Mouse (Mus musculus): Measurements from ENCODE around the gene Hoxc11. TPM values are rescaled to one million over a fixed set of nuclear protein-coding genes. Genes with fewer than 3 reads are reported as not detected.

Hoxc11 gene
- polyA plus RNA-seq, 1 experiment from 2014 or later, result not detected

DNA sequence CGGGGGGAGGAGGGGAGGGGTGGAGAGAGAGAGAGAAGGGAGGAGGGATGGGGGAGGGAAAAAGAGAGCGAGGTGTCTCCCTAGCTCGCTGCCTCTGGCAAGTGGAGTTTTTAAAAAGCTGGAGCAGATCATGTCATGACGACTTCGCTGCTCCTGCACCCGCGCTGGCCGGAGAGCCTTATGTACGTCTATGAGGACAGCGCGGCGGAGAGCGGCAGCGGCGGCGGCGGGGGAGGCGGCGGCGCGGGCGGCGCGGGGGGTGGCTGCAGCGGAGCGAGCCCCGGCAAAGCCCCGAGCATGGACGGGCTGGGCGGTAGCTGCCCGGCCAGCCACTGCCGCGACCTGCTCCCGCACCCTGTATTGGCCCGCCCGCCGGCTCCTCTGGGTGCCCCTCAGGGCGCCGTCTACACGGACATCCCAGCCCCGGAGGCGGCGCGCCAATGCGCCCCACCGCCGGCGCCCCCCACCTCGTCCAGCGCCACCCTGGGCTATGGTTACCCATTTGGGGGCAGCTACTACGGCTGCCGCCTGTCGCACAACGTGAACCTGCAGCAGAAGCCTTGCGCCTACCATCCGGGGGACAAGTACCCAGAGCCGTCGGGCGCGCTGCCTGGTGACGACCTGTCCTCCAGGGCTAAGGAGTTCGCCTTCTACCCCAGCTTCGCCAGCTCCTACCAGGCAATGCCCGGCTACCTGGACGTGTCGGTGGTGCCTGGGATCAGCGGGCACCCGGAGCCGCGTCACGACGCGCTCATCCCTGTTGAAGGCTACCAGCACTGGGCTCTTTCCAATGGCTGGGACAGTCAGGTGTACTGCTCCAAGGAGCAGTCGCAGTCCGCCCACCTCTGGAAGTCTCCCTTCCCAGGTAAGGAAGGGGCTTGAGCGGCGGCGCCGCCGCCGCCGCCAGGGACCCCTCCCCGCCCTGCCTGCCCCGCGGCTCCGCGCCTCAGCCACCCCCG lies 32.9 kb upstream of the Hoxc11 start, which contains the start of gene Hoxc13:
Gene Hoxc13 (plus strand): TSS at position 51 of the 959 bp plus-strand sequence.
- WGBS (ENCODE audit: insufficient replicate concordance), result 3% methylated on average over 84 of the region's 88 CpGs
- Histone ChIP-seq H3K4me3 (replicated peaks) (no peak within 1 kb of the TSS), H3K4me1 (replicated peaks) (no peaks in the 10 kb centered on the region), H3K9me3 (replicated peaks) (no peaks in the 10 kb centered on the region), H3K27me3 (peaks cover 99% of the 10 kb centered on the region), H3K27ac (no peak within 1 kb of the TSS), H3K9ac (no peak within 1 kb of the TSS), H3K4me2 (no peak within 1 kb of the TSS), H3K36me3 (no peaks in the 10 kb centered on the region)
- no peak for ATAC-seq (ENCODE audit: low read depth)
- DNase-seq, result no peak

GRCm38 (mm10) chr15:102922012-102922362 lies 32.2 kb upstream of the Hoxc11 start:
- 2% methylated on average over 24 of the region's 24 CpGs for WGBS (ENCODE audit: insufficient replicate concordance)
- H3K27me3 ChIP-seq, result peaks cover 99% of the 10 kb centered on the region
- H3K36me3 ChIP-seq, result no peaks in the 10 kb centered on the region
- no peak overlapping the region for H3K9ac ChIP-seq
- no peaks in the 10 kb centered on the region for H3K4me1 ChIP-seq (replicated peaks)
- no peak overlapping the region for H3K4me2 ChIP-seq
- no peak for ATAC-seq (ENCODE audit: low read depth)
- H3K4me3 ChIP-seq (replicated peaks), result no peak overlapping the region
- no peak overlapping the region for H3K27ac ChIP-seq
- H3K9me3 ChIP-seq (replicated peaks), result no peaks in the 10 kb centered on the region
- no peak for DNase-seq

- WGBS (ENCODE audit: insufficient replicate concordance), result 12% methylated on average over 6 of the region's 6 CpGs
- no peak overlapping the region for H3K4me3 ChIP-seq (replicated peaks)
- H3K9me3 ChIP-seq (replicated peaks), result no peaks in the 10 kb centered on the region
- ATAC-seq (ENCODE audit: low read depth) (no peak), DNase-seq (no peak)
- H3K27ac ChIP-seq, result no peak overlapping the region
- H3K9ac ChIP-seq, result no peak overlapping the region
- H3K27me3 ChIP-seq, result peaks cover 99% of the 10 kb centered on the region
- no peaks in the 10 kb centered on the region for H3K4me1 ChIP-seq (replicated peaks)
- no peaks in the 10 kb centered on the region for H3K36me3 ChIP-seq
- H3K4me2 ChIP-seq, result no peak overlapping the region
These were observed 31.4 kb upstream of the Hoxc11 start for GRCm38 (mm10) chr15:102922636-102923500.

DNA sequence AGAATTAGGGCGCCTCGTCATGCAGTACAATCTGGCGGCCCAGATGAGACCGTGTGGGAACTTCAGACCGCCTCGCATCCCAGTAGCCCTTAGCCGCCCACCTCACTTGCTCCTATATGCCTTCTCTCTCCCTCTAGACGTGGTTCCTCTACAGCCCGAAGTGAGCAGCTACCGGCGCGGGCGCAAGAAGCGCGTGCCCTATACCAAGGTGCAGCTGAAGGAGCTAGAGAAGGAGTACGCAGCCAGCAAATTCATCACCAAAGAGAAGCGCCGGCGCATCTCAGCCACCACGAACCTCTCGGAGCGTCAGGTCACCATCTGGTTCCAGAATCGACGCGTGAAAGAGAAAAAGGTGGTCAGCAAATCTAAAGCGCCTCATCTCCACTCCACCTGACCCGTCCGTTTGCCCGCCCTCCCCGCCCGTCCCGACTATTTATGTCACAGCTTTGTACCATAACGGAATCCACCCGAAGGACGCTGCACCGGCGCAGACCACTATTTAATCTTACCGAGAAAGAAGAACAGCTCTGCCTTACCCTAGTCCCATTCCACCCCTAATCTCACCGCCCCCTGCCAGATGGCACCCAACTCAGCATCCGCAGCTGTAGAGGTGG lies 27.1 kb upstream of the Hoxc11 start:
- no peak overlapping the region for H3K27ac ChIP-seq
- no peak for ATAC-seq (ENCODE audit: low read depth)
- peaks cover 99% of the 10 kb centered on the region for H3K27me3 ChIP-seq
- no peaks in the 10 kb centered on the region for H3K36me3 ChIP-seq
- H3K9ac ChIP-seq, result no peak overlapping the region
- H3K4me3 ChIP-seq (replicated peaks), result no peak overlapping the region
- DNase-seq, result no peak
- no peak overlapping the region for H3K4me2 ChIP-seq
- H3K9me3 ChIP-seq (replicated peaks), result no peaks in the 10 kb centered on the region
- WGBS (ENCODE audit: insufficient replicate concordance), result 2% methylated on average over 40 of the region's 40 CpGs
- H3K4me1 ChIP-seq (replicated peaks), result no peaks in the 10 kb centered on the region

GRCm38 (mm10) chr15:102931706-102932358 lies 22.4 kb upstream of the Hoxc11 start:
- H3K4me3 ChIP-seq (replicated peaks), result no peak overlapping the region

GRCm38 (mm10) chr15:102934438-102934837 lies 19.8 kb upstream of the Hoxc11 start:
- no peaks in the 10 kb centered on the region for H3K9me3 ChIP-seq (replicated peaks)
- peaks cover 100% of the 10 kb centered on the region for H3K27me3 ChIP-seq
- no peaks in the 10 kb centered on the region for H3K36me3 ChIP-seq
- H3K9ac ChIP-seq, result no peak overlapping the region
- whole genome bisulfite sequencing (ENCODE audit: insufficient replicate concordance), result 4% methylated on average over 12 of the region's 12 CpGs
- ATAC-seq (ENCODE audit: low read depth), result no peak
- H3K4me3 ChIP-seq (replicated peaks), result no peak overlapping the region
- H3K4me2 ChIP-seq, result no peak overlapping the region
- H3K27ac ChIP-seq, result no peak overlapping the region
- no peaks in the 10 kb centered on the region for H3K4me1 ChIP-seq (replicated peaks)
- no peak for DNase-seq

More at GRCm38 (mm10) chr15:102931706-102932358, 22.4 kb upstream of the Hoxc11 start:
- no peak for DNase-seq
- Histone ChIP-seq H3K9ac (no peak overlapping the region), H3K9me3 (replicated peaks) (no peaks in the 10 kb centered on the region), H3K27me3 (peaks cover 100% of the 10 kb centered on the region), H3K36me3 (no peaks in the 10 kb centered on the region), H3K4me2 (no peak overlapping the region), H3K4me1 (replicated peaks) (no peaks in the 10 kb centered on the region), H3K27ac (no peak overlapping the region)
- ATAC-seq (ENCODE audit: low read depth), result no peak
- WGBS (ENCODE audit: insufficient replicate concordance), result 5% methylated on average over 23 of the region's 23 CpGs

GRCm38 (mm10) chr15:102934897-102935296 lies 19.3 kb upstream of the Hoxc11 start:
- no peak overlapping the region for H3K4me2 ChIP-seq
- H3K27me3 ChIP-seq, result peaks cover 100% of the 10 kb centered on the region
- H3K9ac ChIP-seq, result no peak overlapping the region
- no peaks in the 10 kb centered on the region for H3K9me3 ChIP-seq (replicated peaks)
- no peak overlapping the region for H3K27ac ChIP-seq
- DNase-seq, result no peak
- no peaks in the 10 kb centered on the region for H3K36me3 ChIP-seq
- no peak overlapping the region for H3K4me3 ChIP-seq (replicated peaks)
- no peaks in the 10 kb centered on the region for H3K4me1 ChIP-seq (replicated peaks)
- 2% methylated on average over 27 of the region's 27 CpGs for WGBS (ENCODE audit: insufficient replicate concordance)
- no peak for ATAC-seq (ENCODE audit: low read depth)

GRCm38 (mm10) chr15:102936279-102936972 lies 17.8 kb upstream of the Hoxc11 start, which contains the start of gene Hoxc12:
TSS of gene Hoxc12 (plus strand) at chr15:102936757.
- H3K9ac ChIP-seq, result no peak within 1 kb of the TSS
- DNase-seq (no peak), ATAC-seq (ENCODE audit: low read depth) (no peak)
- 3% methylated on average over 31 of the region's 31 CpGs for WGBS (ENCODE audit: insufficient replicate concordance)
- H3K27ac ChIP-seq, result no peak within 1 kb of the TSS
- H3K4me2 ChIP-seq, result no peak within 1 kb of the TSS
- no peaks in the 10 kb centered on the region for H3K36me3 ChIP-seq
- H3K4me3 ChIP-seq (replicated peaks), result no peak within 1 kb of the TSS
- peaks cover 100% of the 10 kb centered on the region for H3K27me3 ChIP-seq
- no peaks in the 10 kb centered on the region for H3K4me1 ChIP-seq (replicated peaks)
- no peaks in the 10 kb centered on the region for H3K9me3 ChIP-seq (replicated peaks)

DNA sequence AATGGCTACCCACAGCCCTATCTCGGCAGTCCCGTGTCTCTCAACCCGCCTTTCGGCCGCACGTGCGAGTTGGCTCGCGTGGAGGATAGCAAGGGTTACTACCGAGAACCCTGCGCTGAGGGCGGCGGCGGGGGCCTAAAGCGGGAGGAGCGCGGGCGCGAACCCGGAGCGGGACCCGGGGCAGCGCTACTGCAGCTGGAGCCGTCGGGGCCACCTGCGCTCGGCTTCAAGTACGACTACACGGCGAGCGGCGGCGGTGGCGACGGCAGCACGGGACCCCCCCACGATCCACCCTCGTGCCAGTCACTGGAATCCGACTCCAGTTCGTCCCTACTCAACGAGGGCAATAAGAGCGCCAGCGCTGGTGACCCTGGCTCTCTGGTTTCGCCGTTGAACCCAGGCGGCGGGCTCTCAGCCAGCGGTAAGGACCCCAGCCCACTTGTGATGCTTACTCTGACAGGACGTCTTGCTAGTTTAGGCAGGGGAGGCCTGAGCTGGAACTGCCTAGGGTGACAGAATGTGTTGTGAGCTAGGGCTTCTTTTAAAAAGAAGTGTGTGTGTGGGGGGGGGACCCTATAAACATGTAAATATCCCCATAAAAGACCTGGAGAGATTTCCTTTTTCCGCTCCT lies 17.1 kb upstream of the Hoxc11 start:
- no peak for DNase-seq
- H3K4me3 ChIP-seq (replicated peaks), result no peak overlapping the region

More for the DNA sequence above, 17.1 kb upstream of the Hoxc11 start:
- Histone ChIP-seq H3K9ac (no peak overlapping the region), H3K27ac (no peak overlapping the region), H3K36me3 (no peaks in the 10 kb centered on the region), H3K27me3 (peaks cover 100% of the 10 kb centered on the region), H3K9me3 (replicated peaks) (no peaks in the 10 kb centered on the region), H3K4me2 (no peak overlapping the region), H3K4me1 (replicated peaks) (no peaks in the 10 kb centered on the region)
- no peak for ATAC-seq (ENCODE audit: low read depth)
- 3% methylated on average over 50 of the region's 50 CpGs for WGBS (ENCODE audit: insufficient replicate concordance)
